Mouse (Mus musculus) liver, embryonic 13.5 days (tissue): Measurements from ENCODE around the gene Gm11084. TPM values are rescaled to one million over a fixed set of nuclear protein-coding genes. Genes with fewer than 3 reads are reported as not detected.
"Not testable (repeated sequence)": the region's sequence is repeated elsewhere in the genome, so short reads cannot be mapped to it uniquely, and the experiment has no call there.

ENCODE experiments used
- ATAC-seq: fragments of 200-750 bp; cut with Nextera tagmentation; 2 replicates; pipeline ENCODE4 v1.8.0; 2017; ENCODE audit warnings: low read depth, mild to moderate bottlenecking, moderate number of reproducible peaks, moderate library complexity
- DNase-seq: peaks from one replicate; pipeline ENCODE4 v3.0.0; 2022
- H3K27ac ChIP-seq: fragments of 300-500 bp; sonication (generic); 2 replicates; pipeline ENCODE4 v1.5.1; 2015; ENCODE audit warnings: moderate library complexity, mild to moderate bottlenecking, inconsistent platforms
- H3K27me3 ChIP-seq: fragments of 300-500 bp; sonication (generic); 2 replicates; pipeline ENCODE4 v1.6.1; 2015; ENCODE audit warnings: mild to moderate bottlenecking, inconsistent platforms
- H3K36me3 ChIP-seq: fragments of 300-500 bp; sonication (generic); 2 replicates; pipeline ENCODE4 v1.6.1; 2015; ENCODE audit warnings: mild to moderate bottlenecking, inconsistent platforms
- H3K4me1 ChIP-seq: fragments of 300-500 bp; sonication (generic); replicated peaks from 2 replicates; pipeline ENCODE4 v1.6.1; 2015; ENCODE audit warnings: inconsistent platforms
- H3K4me2 ChIP-seq: fragments of 300-500 bp; sonication (generic); 2 replicates; pipeline ENCODE4 v1.6.1; 2015; ENCODE audit warnings: inconsistent platforms, mild to moderate bottlenecking, moderate library complexity
- H3K4me3 ChIP-seq: fragments of 300-500 bp; sonication (generic); replicated peaks from 2 replicates; pipeline ENCODE4 v1.5.1; 2015; ENCODE audit warnings: mild to moderate bottlenecking, inconsistent platforms
- H3K9ac ChIP-seq: fragments of 300-500 bp; sonication (generic); 2 replicates; pipeline ENCODE4 v1.6.1; 2015; ENCODE audit warnings: mild to moderate bottlenecking, inconsistent platforms
- H3K9me3 ChIP-seq: fragments of 300-500 bp; sonication (generic); replicated peaks from 2 replicates; pipeline ENCODE4 v1.6.1; 2016; ENCODE audit warnings: inconsistent platforms
- WGBS: fragments of 180-500 bp; shearing (Covaris S2); methylation state at CpG from one replicate; pipeline ENCODE4 v1.1.7; 2015; ENCODE audit not compliant: insufficient replicate concordance; 5-methylcytosine and 5-hydroxymethylcytosine counted together
- polyA plus RNA-seq: library from polyadenylated mRNA; unstranded; fragments of >200 nt; fragmentation: Nextera tagmentation; extraction: Ambion mirVana; gene quantifications from 2 replicates; pipeline ENCODE4 v1.2.1, GENCODE M21; 2015

The Gm11084 gene
- polyA plus RNA-seq, result not detected in 2 replicates

GRCm38 (mm10) chr2:72986616-72987015 lies at the start of gene Gm11084:
Gene Gm11084, minus strand, starts transcription at chr2:72986716.
- Histone ChIP-seq H3K4me2 (no peak within 1 kb of the TSS), H3K4me3 (no peak within 1 kb of the TSS), H3K36me3 (no peaks in the 10 kb centered on the region), H3K9me3 (peaks cover 3% of the 10 kb centered on the region; the same call in 1 of the 2 replicates), H3K4me1 (peaks cover 16% of the 10 kb centered on the region), H3K27ac (no peak within 1 kb of the TSS), H3K27me3 (no peaks in the 10 kb centered on the region), H3K9ac (no peak within 1 kb of the TSS)
- 76% methylated on average over 5 of the region's 5 CpGs for WGBS
- DNase-seq (no peak), ATAC-seq (no peak)

GRCm38 (mm10) chr2:73031061-73032055 lies 44.8 kb upstream of the Gm11084 start:
- no peaks in the 10 kb centered on the region for H3K27me3 ChIP-seq
- H3K9me3 ChIP-seq, result no peaks in the 10 kb centered on the region
- WGBS, result 68% methylated on average over 7 of the region's 7 CpGs
- H3K4me1 ChIP-seq, result peaks cover 20% of the 10 kb centered on the region
- no peak overlapping the region for H3K4me2 ChIP-seq
- no peak for DNase-seq
- H3K27ac ChIP-seq, result no peak overlapping the region; the same call in 1 of the 2 replicates
- no peak overlapping the region for H3K4me3 ChIP-seq
- H3K9ac ChIP-seq, result no peak overlapping the region
- no peaks in the 10 kb centered on the region for H3K36me3 ChIP-seq
- ATAC-seq, result peak; percentile 54; the same call in 1 of the 2 replicates

GRCm38 (mm10) chr2:73029846-73030245 lies 43.3 kb upstream of the Gm11084 start:
- Histone ChIP-seq H3K27me3 (no peaks in the 10 kb centered on the region), H3K9ac (no peak overlapping the region), H3K9me3 (no peaks in the 10 kb centered on the region), H3K4me2 (no peak overlapping the region), H3K27ac (no peak overlapping the region), H3K4me3 (no peak overlapping the region), H3K4me1 (peaks cover 24% of the 10 kb centered on the region), H3K36me3 (no peaks in the 10 kb centered on the region)
- WGBS, result 79% methylated on average over 3 of the region's 3 CpGs
- no peak for DNase-seq
- ATAC-seq, result no peak

- peaks cover 38% of the 10 kb centered on the region for H3K4me1 ChIP-seq
- peak overlapping the region; percentile 30; the same call in 1 of the 2 replicates for H3K27ac ChIP-seq
- H3K4me2 ChIP-seq, result peak overlapping the region; percentile 8; the same call in 1 of the 2 replicates
- no peaks in the 10 kb centered on the region for H3K27me3 ChIP-seq
- H3K4me3 ChIP-seq, result no peak overlapping the region
- no peaks in the 10 kb centered on the region for H3K9me3 ChIP-seq
- no peaks in the 10 kb centered on the region for H3K36me3 ChIP-seq
- WGBS, result 24% methylated on average over 3 of the region's 3 CpGs
- DNase-seq (no peak), ATAC-seq (no peak)
- no peak overlapping the region for H3K9ac ChIP-seq
Measured at GRCm38 (mm10) chr2:73028019-73028418, 41.5 kb upstream of the Gm11084 start.

GRCm38 (mm10) chr2:73027126-73027525 lies 40.6 kb upstream of the Gm11084 start:
- Histone ChIP-seq H3K9me3 (no peaks in the 10 kb centered on the region), H3K27ac (no peak overlapping the region), H3K36me3 (no peaks in the 10 kb centered on the region), H3K4me2 (no peak overlapping the region), H3K4me1 (peaks cover 45% of the 10 kb centered on the region), H3K9ac (no peak overlapping the region), H3K27me3 (no peaks in the 10 kb centered on the region), H3K4me3 (no peak overlapping the region)
- ATAC-seq (no peak), DNase-seq (no peak)
- WGBS, result 68% methylated on average over 3 of the region's 3 CpGs

GRCm38 (mm10) chr2:73023803-73024202 lies 37.3 kb upstream of the Gm11084 start:
- Histone ChIP-seq H3K4me2 (peak overlapping the region; percentile 59), H3K4me1 (peaks cover 65% of the 10 kb centered on the region), H3K4me3 (peak overlapping the region; percentile 27), H3K27ac (peak overlapping the region; percentile 94), H3K36me3 (no peaks in the 10 kb centered on the region), H3K9ac (peak overlapping the region; percentile 58), H3K27me3 (no peaks in the 10 kb centered on the region), H3K9me3 (no peaks in the 10 kb centered on the region)
- 20% methylated on average over 6 of the region's 6 CpGs for WGBS
- DNase-seq, result peak; percentile 90
- peak; percentile 97 for ATAC-seq

- Histone ChIP-seq H3K27me3 (peaks cover 2% of the 10 kb centered on the region; the same call in 1 of the 2 replicates), H3K36me3 (no peaks in the 10 kb centered on the region), H3K4me1 (peaks cover 52% of the 10 kb centered on the region), H3K9me3 (no peaks in the 10 kb centered on the region), H3K9ac (no peak overlapping the region), H3K4me3 (no peak overlapping the region), H3K27ac (peak overlapping the region; percentile 40), H3K4me2 (peak overlapping the region; percentile 2)
- DNase-seq (peak; percentile 72), ATAC-seq (peak; percentile 68)
- WGBS, result 37% methylated on average over 6 of the region's 6 CpGs
Measured at GRCm38 (mm10) chr2:73021046-73021445, 34.5 kb upstream of the Gm11084 start.

GRCm38 (mm10) chr2:73019371-73020146 lies 33.0 kb upstream of the Gm11084 start:
- Histone ChIP-seq H3K27ac (no peak overlapping the region), H3K4me1 (peaks cover 45% of the 10 kb centered on the region), H3K36me3 (no peaks in the 10 kb centered on the region), H3K27me3 (peaks cover 2% of the 10 kb centered on the region; the same call in 1 of the 2 replicates), H3K4me2 (no peak overlapping the region), H3K9ac (no peak overlapping the region), H3K9me3 (no peaks in the 10 kb centered on the region), H3K4me3 (no peak overlapping the region)
- no peak for ATAC-seq
- WGBS, result 56% methylated on average over 9 of the region's 9 CpGs
- no peak for DNase-seq

GRCm38 (mm10) chr2:73014063-73014462 lies 27.5 kb upstream of the Gm11084 start:
- 44% methylated on average over 9 of the region's 9 CpGs for WGBS
- not testable (repeated sequence) for H3K27ac ChIP-seq, H3K4me3 ChIP-seq, H3K4me2 ChIP-seq, DNase-seq, H3K27me3 ChIP-seq, H3K9ac ChIP-seq, H3K4me1 ChIP-seq, H3K36me3 ChIP-seq, ATAC-seq
- H3K9me3 ChIP-seq, result peaks cover 10% of the 10 kb centered on the region

GRCm38 (mm10) chr2:73012636-73013035 lies 26.1 kb upstream of the Gm11084 start:
- no peaks in the 10 kb centered on the region for H3K36me3 ChIP-seq
- H3K9ac ChIP-seq, result no peak overlapping the region
- 65% methylated on average over 20 of the region's 20 CpGs for WGBS
- H3K27me3 ChIP-seq, result no peaks in the 10 kb centered on the region
- ATAC-seq, result no peak
- peaks cover 10% of the 10 kb centered on the region for H3K9me3 ChIP-seq
- no peak overlapping the region for H3K4me2 ChIP-seq
- H3K4me3 ChIP-seq, result no peak overlapping the region
- no peak for DNase-seq
- no peak overlapping the region for H3K27ac ChIP-seq
- H3K4me1 ChIP-seq, result no peaks in the 10 kb centered on the region

- no peaks in the 10 kb centered on the region for H3K27me3 ChIP-seq
- no peak overlapping the region for H3K9ac ChIP-seq
- H3K4me2 ChIP-seq, result no peak overlapping the region
- H3K4me3 ChIP-seq, result no peak overlapping the region
- peaks cover 37% of the 10 kb centered on the region for H3K4me1 ChIP-seq
- no peak for DNase-seq
- peaks cover 10% of the 10 kb centered on the region for H3K9me3 ChIP-seq
- ATAC-seq, result no peak
- no peaks in the 10 kb centered on the region for H3K36me3 ChIP-seq
- 45% methylated on average over 9 of the region's 9 CpGs for WGBS
- H3K27ac ChIP-seq, result no peak overlapping the region
Measured at GRCm38 (mm10) chr2:73007472-73007871, 21.0 kb upstream of the Gm11084 start.
